Mouse (Mus musculus): Measurements from ENCODE around the gene Pacsin3. TPM values are rescaled to one million over a fixed set of nuclear protein-coding genes. Genes with fewer than 3 reads are reported as not detected.

Pacsin3 gene
- polyA plus RNA-seq, 1 experiment, result 18.0 TPM

GRCm38 (mm10) chr2:91301836-91302235, 46.1 kb downstream of the Pacsin3 start:
- TF ChIP-seq POLR2A (IDR thresholded peaks at IDR 0.05; ENCODE audit: insufficient read depth, low read length), result no peak
- TF ChIP-seq CTCF (IDR thresholded peaks at IDR 0.05; ENCODE audit: low read depth, low read length), result no peak
- no peak for TF ChIP-seq EP300 (IDR thresholded peaks at IDR 0.05; ENCODE audit: insufficient read depth, low read depth, low read length)
- no peaks in the 10 kb centered on the region for H3K9me3 ChIP-seq (replicated peaks; ENCODE audit: control insufficient read depth, insufficient read depth, low read length, poor library complexity, severe bottlenecking)

GRCm38 (mm10) chr2:91302845-91303244, 47.1 kb downstream of the Pacsin3 start:
- Histone ChIP-seq H3K27ac (ENCODE audit: insufficient read depth, low read length) (no peak overlapping the region), H3K4me3 (ENCODE audit: low read depth, low read length) (no peak overlapping the region), H3K4me1 (ENCODE audit: control insufficient read depth, insufficient read depth, low read length) (no peaks in the 10 kb centered on the region), H3K9me3 (replicated peaks; ENCODE audit: control insufficient read depth, insufficient read depth, low read length, poor library complexity, severe bottlenecking) (no peaks in the 10 kb centered on the region), H3K27me3 (ENCODE audit: control insufficient read depth, insufficient read depth, low read length, poor library complexity, severe bottlenecking) (no peaks in the 10 kb centered on the region), H3K9ac (ENCODE audit: low read depth, poor library complexity, severe bottlenecking) (no peak overlapping the region), H3K36me3 (ENCODE audit: control insufficient read depth, insufficient read depth, low read length, poor library complexity, severe bottlenecking) (no peaks in the 10 kb centered on the region)
- TF ChIP-seq EP300 (IDR thresholded peaks at IDR 0.05; ENCODE audit: insufficient read depth, low read depth, low read length) (no peak), POLR2A (IDR thresholded peaks at IDR 0.05; ENCODE audit: insufficient read depth, low read length) (no peak), CTCF (IDR thresholded peaks at IDR 0.05; ENCODE audit: low read depth, low read length) (no peak)

More at GRCm38 (mm10) chr2:91301836-91302235, 46.1 kb downstream of the Pacsin3 start:
- H3K4me1 ChIP-seq (ENCODE audit: control insufficient read depth, insufficient read depth, low read length), result no peaks in the 10 kb centered on the region
- no peaks in the 10 kb centered on the region for H3K36me3 ChIP-seq (ENCODE audit: control insufficient read depth, insufficient read depth, low read length, poor library complexity, severe bottlenecking)
- H3K9ac ChIP-seq (ENCODE audit: low read depth, poor library complexity, severe bottlenecking), result no peak overlapping the region
- H3K27ac ChIP-seq (ENCODE audit: insufficient read depth, low read length), result no peak overlapping the region
- H3K4me3 ChIP-seq (ENCODE audit: low read depth, low read length), result no peak overlapping the region
- H3K27me3 ChIP-seq (ENCODE audit: control insufficient read depth, insufficient read depth, low read length, poor library complexity, severe bottlenecking), result no peaks in the 10 kb centered on the region

GRCm38 (mm10) chr2:91305926-91306325, 50.2 kb downstream of the Pacsin3 start:
- H3K9me3 ChIP-seq (replicated peaks; ENCODE audit: control insufficient read depth, insufficient read depth, low read length, poor library complexity, severe bottlenecking), result no peaks in the 10 kb centered on the region

GRCm38 (mm10) chr2:91306589-91306988, 50.8 kb downstream of the Pacsin3 start:
- no peak overlapping the region for H3K9ac ChIP-seq (ENCODE audit: low read depth, poor library complexity, severe bottlenecking)
- H3K36me3 ChIP-seq (ENCODE audit: control insufficient read depth, insufficient read depth, low read length, poor library complexity, severe bottlenecking), result no peaks in the 10 kb centered on the region
- H3K4me3 ChIP-seq (ENCODE audit: low read depth, low read length), result no peak overlapping the region
- TF ChIP-seq EP300 (IDR thresholded peaks at IDR 0.05; ENCODE audit: insufficient read depth, low read depth, low read length) (no peak), POLR2A (IDR thresholded peaks at IDR 0.05; ENCODE audit: insufficient read depth, low read length) (no peak), CTCF (IDR thresholded peaks at IDR 0.05; ENCODE audit: low read depth, low read length) (no peak)
- no peaks in the 10 kb centered on the region for H3K9me3 ChIP-seq (replicated peaks; ENCODE audit: control insufficient read depth, insufficient read depth, low read length, poor library complexity, severe bottlenecking)
- no peaks in the 10 kb centered on the region for H3K27me3 ChIP-seq (ENCODE audit: control insufficient read depth, insufficient read depth, low read length, poor library complexity, severe bottlenecking)
- H3K27ac ChIP-seq (ENCODE audit: insufficient read depth, low read length), result no peak overlapping the region
- no peaks in the 10 kb centered on the region for H3K4me1 ChIP-seq (ENCODE audit: control insufficient read depth, insufficient read depth, low read length)

More at GRCm38 (mm10) chr2:91305926-91306325, 50.2 kb downstream of the Pacsin3 start:
- Histone ChIP-seq H3K4me3 (ENCODE audit: low read depth, low read length) (no peak overlapping the region), H3K27ac (ENCODE audit: insufficient read depth, low read length) (no peak overlapping the region), H3K27me3 (ENCODE audit: control insufficient read depth, insufficient read depth, low read length, poor library complexity, severe bottlenecking) (no peaks in the 10 kb centered on the region), H3K4me1 (ENCODE audit: control insufficient read depth, insufficient read depth, low read length) (no peaks in the 10 kb centered on the region), H3K36me3 (ENCODE audit: control insufficient read depth, insufficient read depth, low read length, poor library complexity, severe bottlenecking) (no peaks in the 10 kb centered on the region), H3K9ac (ENCODE audit: low read depth, poor library complexity, severe bottlenecking) (no peak overlapping the region)
- TF ChIP-seq POLR2A (IDR thresholded peaks at IDR 0.05; ENCODE audit: insufficient read depth, low read length) (no peak), CTCF (IDR thresholded peaks at IDR 0.05; ENCODE audit: low read depth, low read length) (no peak), EP300 (IDR thresholded peaks at IDR 0.05; ENCODE audit: insufficient read depth, low read depth, low read length) (no peak)

GRCm38 (mm10) chr2:91308680-91309079, 52.9 kb downstream of the Pacsin3 start:
- no peaks in the 10 kb centered on the region for H3K9me3 ChIP-seq (replicated peaks; ENCODE audit: control insufficient read depth, insufficient read depth, low read length, poor library complexity, severe bottlenecking)
- H3K27ac ChIP-seq (ENCODE audit: insufficient read depth, low read length), result no peak overlapping the region
- no peaks in the 10 kb centered on the region for H3K36me3 ChIP-seq (ENCODE audit: control insufficient read depth, insufficient read depth, low read length, poor library complexity, severe bottlenecking)
- H3K27me3 ChIP-seq (ENCODE audit: control insufficient read depth, insufficient read depth, low read length, poor library complexity, severe bottlenecking), result no peaks in the 10 kb centered on the region
- H3K4me1 ChIP-seq (ENCODE audit: control insufficient read depth, insufficient read depth, low read length), result no peaks in the 10 kb centered on the region
- no peak overlapping the region for H3K4me3 ChIP-seq (ENCODE audit: low read depth, low read length)
- no peak for TF ChIP-seq CTCF (IDR thresholded peaks at IDR 0.05; ENCODE audit: low read depth, low read length)
- no peak for TF ChIP-seq POLR2A (IDR thresholded peaks at IDR 0.05; ENCODE audit: insufficient read depth, low read length)
- no peak for TF ChIP-seq EP300 (IDR thresholded peaks at IDR 0.05; ENCODE audit: insufficient read depth, low read depth, low read length)
- H3K9ac ChIP-seq (ENCODE audit: low read depth, poor library complexity, severe bottlenecking), result no peak overlapping the region

GRCm38 (mm10) chr2:91309546-91309945, 53.8 kb downstream of the Pacsin3 start:
- Histone ChIP-seq H3K27ac (ENCODE audit: insufficient read depth, low read length) (no peak overlapping the region), H3K36me3 (ENCODE audit: control insufficient read depth, insufficient read depth, low read length, poor library complexity, severe bottlenecking) (no peaks in the 10 kb centered on the region), H3K9ac (ENCODE audit: low read depth, poor library complexity, severe bottlenecking) (no peak overlapping the region), H3K4me1 (ENCODE audit: control insufficient read depth, insufficient read depth, low read length) (no peaks in the 10 kb centered on the region), H3K9me3 (replicated peaks; ENCODE audit: control insufficient read depth, insufficient read depth, low read length, poor library complexity, severe bottlenecking) (no peaks in the 10 kb centered on the region), H3K4me3 (ENCODE audit: low read depth, low read length) (no peak overlapping the region), H3K27me3 (ENCODE audit: control insufficient read depth, insufficient read depth, low read length, poor library complexity, severe bottlenecking) (no peaks in the 10 kb centered on the region)
- TF ChIP-seq CTCF (IDR thresholded peaks at IDR 0.05; ENCODE audit: low read depth, low read length) (no peak), EP300 (IDR thresholded peaks at IDR 0.05; ENCODE audit: insufficient read depth, low read depth, low read length) (no peak), POLR2A (IDR thresholded peaks at IDR 0.05; ENCODE audit: insufficient read depth, low read length) (no peak)

All from ES-Bruce4 (cell line).